Mouse (Mus musculus): ENCODE measurements around the gene Cysltr2. TPM values are rescaled to one million over a fixed set of nuclear protein-coding genes. Genes with fewer than 3 reads are reported as not detected.

The Cysltr2 gene
- total RNA-seq, 2 experiments from 2014 or later = 1.3 TPM

DNA sequence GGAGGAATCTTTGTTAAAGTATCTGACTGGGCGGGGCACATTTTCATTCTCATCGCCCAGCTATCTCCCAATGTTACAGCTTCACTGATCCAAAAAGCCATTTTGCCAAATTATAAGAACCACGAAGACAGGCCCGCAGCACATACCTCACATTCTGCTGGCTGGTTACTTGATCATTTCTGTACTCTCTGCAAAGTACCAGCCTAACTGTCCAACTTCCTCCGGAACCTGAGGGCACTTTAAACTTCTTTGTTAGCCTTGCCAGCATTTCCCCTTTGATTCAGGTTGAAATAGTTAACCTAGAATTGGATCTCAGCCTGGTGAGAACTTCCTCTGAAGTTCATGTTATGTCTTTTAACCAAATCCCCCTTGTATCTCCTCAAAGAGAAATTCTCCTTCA is 63.8 kb downstream of the Cysltr2 start:
- DNase-seq = no peak

DNA sequence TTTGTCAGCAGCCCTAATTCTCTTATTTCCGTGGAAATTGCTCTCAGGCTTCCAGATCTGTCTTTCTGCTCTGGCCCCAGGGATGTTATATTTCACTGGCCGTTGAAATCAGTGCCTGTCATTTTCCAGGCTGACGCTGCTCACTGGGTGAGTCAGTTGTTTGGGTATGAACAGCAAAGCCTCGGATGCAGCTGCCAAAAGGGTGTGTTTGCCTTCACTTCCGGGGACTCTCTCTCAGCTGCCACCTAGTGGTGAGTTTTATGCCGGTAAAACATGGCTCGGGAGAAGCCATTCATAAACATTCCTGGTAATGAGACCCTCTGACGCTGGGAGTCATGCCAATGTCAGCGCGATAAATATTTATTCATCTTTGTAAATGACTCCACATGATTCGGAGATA is 65.5 kb downstream of the Cysltr2 start:
- DNase-seq = peak; percentile 76 to 86

DNA sequence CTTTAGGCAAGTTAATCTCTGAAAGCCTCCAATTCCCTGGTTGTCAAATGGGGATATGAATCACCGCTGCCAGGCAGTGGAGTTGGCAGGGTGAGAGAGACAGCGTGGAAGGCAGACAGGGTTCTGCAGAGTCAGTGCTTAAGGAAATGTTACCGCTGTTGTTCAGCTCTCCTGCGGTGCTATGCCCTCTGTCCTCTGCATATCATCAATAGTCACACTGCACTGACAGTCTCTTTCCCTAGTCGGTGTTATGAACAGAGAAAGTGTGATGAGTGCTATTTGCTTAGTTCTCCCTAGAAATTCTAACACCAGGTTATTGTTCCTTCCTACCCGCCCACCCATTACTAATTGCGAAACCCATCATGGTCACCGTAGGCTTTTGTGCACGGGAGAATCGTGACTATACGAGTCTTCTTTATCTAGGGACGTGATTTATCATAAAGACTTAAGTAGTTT is 65.9 kb downstream of the Cysltr2 start:
- peak; percentile 16 to 18 for DNase-seq

DNA sequence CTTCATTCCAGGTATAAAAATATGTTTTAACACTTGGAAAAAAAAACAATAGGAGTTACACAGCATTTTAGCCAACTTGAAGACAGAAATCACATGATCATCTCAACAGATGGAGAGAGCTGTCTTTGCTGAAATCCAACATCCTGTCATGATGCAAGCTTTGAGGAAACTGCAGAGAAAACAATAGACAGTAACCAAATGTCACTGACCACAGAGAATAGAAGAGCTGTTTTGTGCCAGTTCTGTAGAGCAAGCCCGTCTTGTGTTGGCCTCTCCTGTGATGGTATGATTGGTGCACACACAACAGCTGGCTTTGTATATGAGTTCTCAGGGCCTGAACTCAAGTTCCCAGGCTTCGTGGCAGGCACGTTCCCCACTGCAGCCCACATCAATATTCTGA is 68.2 kb downstream of the Cysltr2 start:
- DNase-seq = no peak

DNA sequence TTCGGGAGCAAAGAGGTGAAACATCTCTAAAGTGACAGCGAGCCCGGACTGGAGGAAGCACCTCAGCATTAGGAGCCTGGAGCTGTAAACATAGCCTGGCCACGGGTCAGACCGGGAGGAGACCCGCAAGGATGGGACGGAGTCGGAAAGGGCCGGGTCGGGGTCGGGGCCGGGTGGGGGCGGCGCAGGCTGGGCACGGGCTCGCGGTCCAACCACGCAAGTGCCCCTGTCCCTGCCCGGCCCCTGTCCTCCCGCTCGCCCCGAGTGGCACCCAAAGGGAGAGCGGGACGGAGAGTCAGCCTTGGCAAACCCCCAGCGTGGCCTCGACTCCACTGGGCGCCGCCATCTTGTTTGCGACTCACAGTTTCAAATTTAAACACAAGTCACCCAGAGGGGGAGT is 68.8 kb downstream of the Cysltr2 start:
- no peak for DNase-seq

DNA sequence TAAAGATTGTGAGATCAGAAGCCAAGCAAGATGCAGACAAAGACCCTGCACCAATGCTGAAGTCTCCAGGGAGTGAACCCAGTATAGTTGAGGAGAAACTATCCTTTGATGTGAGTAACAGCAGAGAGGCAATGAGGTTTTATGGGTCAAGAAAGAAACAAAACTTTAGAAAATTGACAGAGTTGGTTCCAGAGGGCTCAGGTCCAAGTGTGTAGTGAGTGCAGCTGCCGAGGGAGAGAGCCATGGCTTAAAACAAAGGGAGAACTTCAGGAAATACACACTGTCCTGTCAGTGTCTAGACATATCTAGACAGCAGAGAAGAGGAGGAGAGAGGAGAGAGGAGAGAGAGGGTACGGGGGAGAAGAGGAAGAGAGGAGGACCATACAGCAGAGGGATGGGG is 72.8 kb downstream of the Cysltr2 start:
- DNase-seq = no peak

Other genes with a start within 250 kb of the Cysltr2 start
- 10 to 100 TPM; 23.9 to 32.3 TPM for gene Rcbtb2, start 73.9 kb upstream of the Cysltr2 start, total RNA-seq (2021)
- gene Lpar6, start 188.8 kb upstream of the Cysltr2 start, total RNA-seq (2021) = 1 to 10 TPM; 1.6 to 1.8 TPM

Data from layer of hippocampus, postnatal 36 days (tissue).